Mouse (Mus musculus) cerebellum, adult 2 months (tissue): ENCODE data around the gene Junb. TPM values are rescaled to one million over a fixed set of nuclear protein-coding genes. Genes with fewer than 3 reads are reported as not detected.
A peak's percentile ranks its signal among the peaks of the same experiment; 100 is the strongest.

Experiments
- DNase-seq, 2 experiments: peaks; one replicate each; pipeline ENCODE4 v3.0.0; 2021
- H3K27ac ChIP-seq: fragments of 200-500 bp; 2 replicates; pipeline ENCODE4 v1.5.1; 2012; ENCODE audit warnings: low read length, control low read depth, inconsistent platforms; ENCODE audit not compliant: insufficient read depth
- H3K27me3 ChIP-seq: fragments of 200-500 bp; 2 replicates; pipeline ENCODE4 v1.6.1; 2012; ENCODE audit warnings: inconsistent platforms, mild to moderate bottlenecking, low read length, moderate library complexity; ENCODE audit not compliant: control insufficient read depth, insufficient read depth
- H3K4me1 ChIP-seq: fragments of 200-500 bp; 2 replicates; pipeline ENCODE4 v1.6.1; 2011; ENCODE audit warnings: low read length; ENCODE audit not compliant: control insufficient read depth, insufficient read depth
- H3K4me3 ChIP-seq: fragments of 200-500 bp; replicated peaks from 2 replicates; pipeline ENCODE3; 2011; ENCODE audit warnings: mild to moderate bottlenecking, low read depth, low read length, control low read depth; ENCODE audit not compliant: insufficient read depth
- CTCF ChIP-seq: fragments of 200-500 bp; IDR thresholded peaks from 2 replicates; pipeline ENCODE4 v1.5.1; 2011; ENCODE audit warnings: low read depth, mild to moderate bottlenecking, control low read depth, low read length, moderate library complexity, borderline replicate concordance; ENCODE audit not compliant: insufficient read depth
- POLR2A ChIP-seq: fragments of 200-500 bp; IDR thresholded peaks from 2 replicates; pipeline ENCODE4 v1.6.1; 2011; ENCODE audit warnings: low read length, control low read depth, borderline replicate concordance; ENCODE audit not compliant: insufficient read depth
- WGBS: fragments of 180-500 bp; shearing (Covaris S2); methylation state at CpG from one replicate; pipeline ENCODE4 v1.1.7; 2018; 5-methylcytosine and 5-hydroxymethylcytosine counted together
- polyA plus RNA-seq: library from polyadenylated mRNA; depleted of rRNA; stranded (reverse); fragments of >200 nt; gene quantifications from 2 replicates; pipeline ENCODE4 v1.2.3, GENCODE M21; 2012; rRNA removed

Junb gene
- polyA plus RNA-seq, result 12.8 and 13.5 TPM in 2 replicates

GRCm38 (mm10) chr8:84978248-84978940 lies at the start of gene Junb:
Junb (minus strand) TSS chr8:84978718.
- DNase-seq, result peak; percentile 91 to 94
- Histone ChIP-seq H3K4me1 (peaks cover 3% of the 10 kb centered on the region), H3K27me3 (no peaks in the 10 kb centered on the region), H3K27ac (peak within 1 kb of the TSS; percentile 82), H3K4me3 (peak within 1 kb of the TSS; percentile 54)
- peak; percentile 99 for TF ChIP-seq POLR2A
- TF ChIP-seq CTCF, result no peak
- WGBS, result under 1% methylated on average over 63 of the region's 63 CpGs

GRCm38 (mm10) chr8:85027922-85028321 lies 49.4 kb upstream of the Junb start:
- DNase-seq, result no peak
- Histone ChIP-seq H3K27me3 (no peaks in the 10 kb centered on the region), H3K4me1 (peaks cover 16% of the 10 kb centered on the region), H3K27ac (no peak overlapping the region), H3K4me3 (peak overlapping the region; percentile 72)
- TF ChIP-seq POLR2A (no peak), CTCF (no peak)
- WGBS, result 4% methylated on average over 2 of the region's 2 CpGs

GRCm38 (mm10) chr8:85027516-85027855 lies 49.0 kb upstream of the Junb start:
- TF ChIP-seq CTCF, result no peak
- TF ChIP-seq POLR2A, result no peak
- WGBS, result 1% methylated on average over 13 of the region's 13 CpGs

GRCm38 (mm10) chr8:85026670-85027515 lies 48.4 kb upstream of the Junb start, which contains the start of gene Trir:
Trir (plus strand) TSS chr8:85026823.
- WGBS, result under 1% methylated on average over 75 of the region's 75 CpGs

More at GRCm38 (mm10) chr8:85027516-85027855, 49.0 kb upstream of the Junb start:
- Histone ChIP-seq H3K4me1 (peaks cover 16% of the 10 kb centered on the region), H3K4me3 (peak overlapping the region; percentile 72), H3K27ac (0 out of 2 replicates have a peak overlapping the region, but pooled peaks have one; percentile 45), H3K27me3 (no peaks in the 10 kb centered on the region)
- no peak for DNase-seq

DNA sequence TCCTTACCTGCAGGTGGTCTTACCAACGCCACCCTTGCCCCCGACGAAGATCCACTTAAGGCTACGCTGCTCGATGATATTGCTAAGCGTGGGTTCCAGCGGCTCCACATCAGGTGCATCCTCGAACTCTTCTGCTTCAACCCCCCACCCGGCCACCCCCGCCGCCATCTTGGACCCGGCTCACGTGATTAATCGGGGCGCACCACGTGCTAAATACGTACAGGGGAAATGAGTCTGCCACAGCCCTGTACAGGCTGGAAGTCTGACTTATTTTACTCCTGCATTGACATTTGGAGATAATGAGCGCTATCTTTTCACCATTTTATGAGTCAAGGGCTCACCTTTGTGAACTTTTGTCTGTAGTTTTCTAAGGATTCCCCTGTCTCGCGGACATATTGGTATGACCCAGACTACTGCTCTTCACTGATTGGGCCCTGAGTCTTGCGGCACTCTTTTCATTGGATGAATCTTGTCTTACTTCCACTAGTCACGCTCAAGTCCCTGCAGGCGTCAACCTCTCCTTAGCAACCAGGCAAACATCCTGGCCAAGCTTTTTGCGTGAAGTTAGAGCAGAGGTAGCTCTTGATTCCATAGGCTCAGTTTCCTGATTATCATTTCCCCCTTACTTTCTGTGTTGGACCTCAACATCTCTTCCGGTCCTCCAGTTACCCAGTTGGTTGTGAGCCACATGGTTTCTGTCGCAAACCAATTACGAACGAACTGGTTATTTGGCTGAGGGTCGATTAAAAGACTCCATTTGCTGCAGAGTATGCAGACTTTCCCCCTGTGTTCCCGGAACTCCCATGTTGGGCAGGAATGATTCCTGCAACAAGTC lies 46.8 kb upstream of the Junb start, which contains the start of gene Asna1:
Gene Asna1 (minus strand): TSS at position 184 of the 835 bp plus-strand sequence.
- no peaks in the 10 kb centered on the region for H3K27me3 ChIP-seq
- WGBS, result 3% methylated on average over 30 of the region's 30 CpGs
- TF ChIP-seq POLR2A (peak; percentile 62; the same call in 1 of the 2 replicates), CTCF (no peak)
- H3K4me1 ChIP-seq, result peaks cover 22% of the 10 kb centered on the region
- peak within 1 kb of the TSS; percentile 55; the same call in 1 of the 2 replicates for H3K27ac ChIP-seq
- DNase-seq, result peak; percentile 85 to 90
- H3K4me3 ChIP-seq, result peak within 1 kb of the TSS; percentile 97

More at GRCm38 (mm10) chr8:85026670-85027515, 48.4 kb upstream of the Junb start, which contains the start of gene Trir:
- Histone ChIP-seq H3K27me3 (no peaks in the 10 kb centered on the region), H3K4me3 (peak within 1 kb of the TSS; percentile 97), H3K4me1 (peaks cover 22% of the 10 kb centered on the region), H3K27ac (peak within 1 kb of the TSS; percentile 85)
- peak; percentile 97 to 98 for DNase-seq
- no peak for TF ChIP-seq CTCF
- TF ChIP-seq POLR2A, result peak; percentile 87

DNA sequence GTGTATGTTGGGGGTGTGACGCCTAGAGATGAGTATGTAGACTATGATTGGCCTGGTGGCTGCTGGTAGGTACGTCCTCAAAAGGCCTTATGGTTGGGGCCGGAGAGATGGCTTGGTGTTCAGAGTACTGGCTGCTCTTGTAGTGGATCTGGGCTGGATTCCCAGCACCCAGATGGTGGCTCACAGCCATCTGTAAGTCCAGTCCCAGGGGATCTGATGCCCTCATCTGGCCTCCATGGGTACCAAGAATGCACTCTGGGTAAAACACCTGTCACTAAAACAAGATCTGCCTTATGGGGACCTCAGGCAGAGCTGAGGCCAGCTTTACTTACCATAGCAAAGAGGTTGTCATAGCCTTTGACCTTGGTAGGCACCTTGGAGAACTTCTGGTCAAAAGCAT lies 45.3 kb upstream of the Junb start:
- H3K27me3 ChIP-seq, result no peaks in the 10 kb centered on the region
- no peak for TF ChIP-seq POLR2A
- TF ChIP-seq CTCF, result no peak
- H3K4me3 ChIP-seq, result peak overlapping the region; percentile 97
- H3K4me1 ChIP-seq, result peaks cover 17% of the 10 kb centered on the region
- WGBS, result 52% methylated on average over 3 of the region's 3 CpGs
- DNase-seq, result no peak
- no peak overlapping the region for H3K27ac ChIP-seq

DNA sequence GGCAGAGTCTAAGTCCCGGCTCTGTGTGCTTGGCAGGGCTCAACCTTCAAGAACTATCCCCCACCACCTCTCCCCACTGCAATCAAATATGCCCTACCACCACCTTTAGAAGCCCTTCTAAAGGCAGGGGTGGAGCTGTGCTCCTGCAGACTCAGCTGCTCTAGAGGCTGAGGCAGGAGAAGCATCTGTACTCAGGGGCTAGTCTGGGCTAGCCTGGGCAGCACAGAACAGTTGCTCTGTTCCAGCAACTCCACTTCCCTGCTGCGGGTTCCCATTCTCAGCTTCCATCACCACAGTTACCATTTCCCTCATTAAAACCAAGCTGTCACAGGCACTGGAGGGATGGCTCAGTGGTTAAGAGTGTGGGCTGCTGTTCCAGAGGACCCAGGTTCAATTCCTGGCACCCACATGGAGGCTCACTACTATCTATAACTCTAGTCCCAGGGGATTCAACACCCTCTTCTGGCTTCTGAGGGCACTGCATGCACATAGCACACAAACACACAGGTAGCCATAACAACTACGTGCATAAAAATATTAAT lies 43.1 kb upstream of the Junb start:
- no peak overlapping the region for H3K27ac ChIP-seq
- 91% methylated on average over 3 of the region's 3 CpGs for WGBS
- no peaks in the 10 kb centered on the region for H3K27me3 ChIP-seq
- H3K4me1 ChIP-seq, result peaks cover 17% of the 10 kb centered on the region
- TF ChIP-seq POLR2A (no peak), CTCF (no peak)
- no peak overlapping the region for H3K4me3 ChIP-seq
- no peak for DNase-seq
